Mouse (Mus musculus): ENCODE measurements around the gene Mvk. TPM values are rescaled to one million over a fixed set of nuclear protein-coding genes. Genes with fewer than 3 reads are reported as not detected.

The Mvk gene
- total and polyA plus RNA-seq, 2 experiments from 2014 or later = 70.6 to 113 TPM

DNA sequence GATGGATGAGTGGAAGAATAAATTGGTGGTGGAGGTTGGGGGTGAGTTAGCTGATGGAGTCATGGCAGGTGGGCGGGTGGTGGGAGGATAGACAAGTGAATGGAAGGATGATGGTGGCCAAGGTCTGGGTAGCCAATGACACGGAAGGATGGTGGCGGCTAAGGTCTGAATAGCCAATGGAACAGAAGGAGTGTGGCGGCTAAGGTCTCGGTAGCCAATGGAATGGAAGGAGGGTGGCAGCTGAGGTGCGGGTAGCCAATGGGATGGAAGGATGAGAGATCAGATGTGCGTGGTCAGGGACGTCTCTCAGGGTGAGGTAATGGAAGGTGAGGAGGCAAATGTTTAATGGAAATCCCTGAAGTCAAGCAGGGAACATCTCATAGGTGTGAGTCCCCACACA is 46.2 kb downstream of the Mvk start:
- TF ChIP-seq CTCF (IDR thresholded peaks at IDR 0.05) = no peak
- DNase-seq (ENCODE audit: low spot score) = no peak
- H3K27me3 ChIP-seq (ENCODE audit: insufficient read depth, low read length) = no peaks in the 10 kb centered on the region

DNA sequence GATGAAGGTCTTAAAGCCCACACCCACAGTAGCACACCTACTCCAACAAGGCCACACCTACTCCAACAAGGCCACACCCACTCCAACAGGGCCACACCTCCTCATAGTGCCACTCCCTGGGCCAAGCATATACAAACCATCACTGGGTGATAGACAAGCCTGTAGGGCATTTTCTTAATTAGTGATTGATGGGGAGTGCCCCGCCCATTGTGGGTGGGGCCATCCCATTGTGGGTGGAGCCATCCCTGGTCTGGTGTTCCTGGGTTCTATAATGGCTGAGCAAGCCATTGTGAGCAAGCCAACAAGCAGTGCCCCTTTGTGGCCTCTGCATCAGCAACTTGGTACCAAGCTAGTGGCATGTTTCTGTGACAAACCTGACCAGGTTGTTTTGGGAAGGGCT is 50.7 kb downstream of the Mvk start:
- 40% methylated on average over 1 of the region's 1 CpGs for WGBS
- H3K9me3 ChIP-seq (ENCODE audit: low read length) = no peaks in the 10 kb centered on the region
- H3K9ac ChIP-seq (replicated peaks; ENCODE audit: low read length, poor library complexity, severe bottlenecking) = no peak overlapping the region
- no peak overlapping the region for H3K4me2 ChIP-seq (ENCODE audit: low read depth, low read length, poor library complexity, severe bottlenecking)
- H3K4me3 ChIP-seq (ENCODE audit: low read depth, low read length) = no peak overlapping the region
- H3K36me3 ChIP-seq (ENCODE audit: insufficient read depth, low read length) = no peaks in the 10 kb centered on the region
- DNase-seq (ENCODE audit: low spot score) (no peak), ATAC-seq (ENCODE audit: low FRiP score) (no peak)
- H3K27me3 ChIP-seq (ENCODE audit: insufficient read depth, low read length) = no peaks in the 10 kb centered on the region
- H3K27ac ChIP-seq (ENCODE audit: low read depth, low read length) = no peak overlapping the region
- no peaks in the 10 kb centered on the region for H3K4me1 ChIP-seq (ENCODE audit: insufficient read depth, low read length)
- no peak for TF ChIP-seq CTCF (IDR thresholded peaks at IDR 0.05)

More for the DNA sequence above, 46.2 kb downstream of the Mvk start:
- Histone ChIP-seq H3K4me1 (ENCODE audit: insufficient read depth, low read length) (no peaks in the 10 kb centered on the region), H3K9me3 (ENCODE audit: low read length) (no peaks in the 10 kb centered on the region), H3K27ac (ENCODE audit: low read depth, low read length) (no peak overlapping the region), H3K4me3 (ENCODE audit: low read depth, low read length) (no peak overlapping the region), H3K4me2 (ENCODE audit: low read depth, low read length, poor library complexity, severe bottlenecking) (no peak overlapping the region), H3K9ac (replicated peaks; ENCODE audit: low read length, poor library complexity, severe bottlenecking) (no peak overlapping the region), H3K36me3 (ENCODE audit: insufficient read depth, low read length) (no peaks in the 10 kb centered on the region)
- ATAC-seq (ENCODE audit: low FRiP score) = no peak
- WGBS = 92% methylated on average over 8 of the region's 8 CpGs

GRCm38 (mm10) chr5:114501252-114501651 is 57.2 kb downstream of the Mvk start:
- no peak for ATAC-seq (ENCODE audit: low FRiP score)
- Histone ChIP-seq H3K9me3 (ENCODE audit: low read length) (no peaks in the 10 kb centered on the region), H3K9ac (replicated peaks; ENCODE audit: low read length, poor library complexity, severe bottlenecking) (no peak overlapping the region), H3K4me3 (ENCODE audit: low read depth, low read length) (no peak overlapping the region), H3K4me1 (ENCODE audit: insufficient read depth, low read length) (no peaks in the 10 kb centered on the region), H3K27me3 (ENCODE audit: insufficient read depth, low read length) (no peaks in the 10 kb centered on the region), H3K27ac (ENCODE audit: low read depth, low read length) (no peak overlapping the region), H3K4me2 (ENCODE audit: low read depth, low read length, poor library complexity, severe bottlenecking) (no peak overlapping the region), H3K36me3 (ENCODE audit: insufficient read depth, low read length) (no peaks in the 10 kb centered on the region)
- WGBS = 78% methylated on average over 9 of the region's 9 CpGs
- no peak for TF ChIP-seq CTCF (IDR thresholded peaks at IDR 0.05)
- no peak for DNase-seq (ENCODE audit: low spot score)

GRCm38 (mm10) chr5:114504826-114505225 is 60.8 kb downstream of the Mvk start:
- no peak overlapping the region for H3K9ac ChIP-seq (replicated peaks; ENCODE audit: low read length, poor library complexity, severe bottlenecking)
- H3K27me3 ChIP-seq (ENCODE audit: insufficient read depth, low read length) = no peaks in the 10 kb centered on the region
- H3K36me3 ChIP-seq (ENCODE audit: insufficient read depth, low read length) = no peaks in the 10 kb centered on the region
- no peaks in the 10 kb centered on the region for H3K9me3 ChIP-seq (ENCODE audit: low read length)
- 77% methylated on average over 6 of the region's 6 CpGs for WGBS
- ATAC-seq (ENCODE audit: low FRiP score) (no peak), DNase-seq (ENCODE audit: low spot score) (no peak)
- TF ChIP-seq CTCF (IDR thresholded peaks at IDR 0.05) = no peak
- no peak overlapping the region for H3K4me2 ChIP-seq (ENCODE audit: low read depth, low read length, poor library complexity, severe bottlenecking)
- no peak overlapping the region for H3K27ac ChIP-seq (ENCODE audit: low read depth, low read length)
- no peaks in the 10 kb centered on the region for H3K4me1 ChIP-seq (ENCODE audit: insufficient read depth, low read length)
- no peak overlapping the region for H3K4me3 ChIP-seq (ENCODE audit: low read depth, low read length)

- DNase-seq (ENCODE audit: low spot score) (no peak), ATAC-seq (ENCODE audit: low FRiP score) (no peak)
- H3K27me3 ChIP-seq (ENCODE audit: insufficient read depth, low read length) = no peaks in the 10 kb centered on the region
- H3K9me3 ChIP-seq (ENCODE audit: low read length) = no peaks in the 10 kb centered on the region
- H3K4me3 ChIP-seq (ENCODE audit: low read depth, low read length) = no peak overlapping the region
- no peak overlapping the region for H3K27ac ChIP-seq (ENCODE audit: low read depth, low read length)
- H3K4me2 ChIP-seq (ENCODE audit: low read depth, low read length, poor library complexity, severe bottlenecking) = no peak overlapping the region
- no peak for TF ChIP-seq CTCF (IDR thresholded peaks at IDR 0.05)
- H3K9ac ChIP-seq (replicated peaks; ENCODE audit: low read length, poor library complexity, severe bottlenecking) = no peak overlapping the region
- no peaks in the 10 kb centered on the region for H3K36me3 ChIP-seq (ENCODE audit: insufficient read depth, low read length)
- H3K4me1 ChIP-seq (ENCODE audit: insufficient read depth, low read length) = no peaks in the 10 kb centered on the region
- WGBS = 76% methylated on average over 14 of the region's 14 CpGs
Measured at GRCm38 (mm10) chr5:114505260-114506085, 61.4 kb downstream of the Mvk start.

- 64% methylated on average over 12 of the region's 12 CpGs for WGBS
- no peak for DNase-seq (ENCODE audit: low spot score)
Measured at GRCm38 (mm10) chr5:114507394-114507793, 63.3 kb downstream of the Mvk start.

More at GRCm38 (mm10) chr5:114507394-114507793, 63.3 kb downstream of the Mvk start:
- no peak overlapping the region for H3K4me3 ChIP-seq (ENCODE audit: low read depth, low read length)
- H3K9me3 ChIP-seq (ENCODE audit: low read length) = no peaks in the 10 kb centered on the region
- no peak overlapping the region for H3K9ac ChIP-seq (replicated peaks; ENCODE audit: low read length, poor library complexity, severe bottlenecking)
- H3K27ac ChIP-seq (ENCODE audit: low read depth, low read length) = no peak overlapping the region
- no peak overlapping the region for H3K4me2 ChIP-seq (ENCODE audit: low read depth, low read length, poor library complexity, severe bottlenecking)
- no peaks in the 10 kb centered on the region for H3K4me1 ChIP-seq (ENCODE audit: insufficient read depth, low read length)
- no peaks in the 10 kb centered on the region for H3K36me3 ChIP-seq (ENCODE audit: insufficient read depth, low read length)
- H3K27me3 ChIP-seq (ENCODE audit: insufficient read depth, low read length) = no peaks in the 10 kb centered on the region
- ATAC-seq (ENCODE audit: low FRiP score) = no peak
- TF ChIP-seq CTCF (IDR thresholded peaks at IDR 0.05) = no peak
